Mouse (Mus musculus) lung, postnatal 25 days (tissue): ENCODE data around the gene Slc7a1.

ENCODE experiments used
- DNase-seq: peaks from one replicate; pipeline ENCODE4 v3.0.0; 2022; ENCODE audit warnings: low spot score

The Slc7a1 gene

GRCm38 (mm10) chr5:148392831-148393230, 6.9 kb downstream of the Slc7a1 start:
- DNase-seq, result no peak

- DNase-seq, result no peak
Observed at GRCm38 (mm10) chr5:148389007-148389970, 10.4 kb downstream of the Slc7a1 start.

GRCm38 (mm10) chr5:148388251-148389006, 11.3 kb downstream of the Slc7a1 start:
- no peak for DNase-seq

GRCm38 (mm10) chr5:148387820-148388219, 11.9 kb downstream of the Slc7a1 start:
- DNase-seq, result no peak

- no peak for DNase-seq
Observed at GRCm38 (mm10) chr5:148386471-148386870, 13.2 kb downstream of the Slc7a1 start.

GRCm38 (mm10) chr5:148384501-148385055, 15.1 kb downstream of the Slc7a1 start:
- DNase-seq, result no peak

GRCm38 (mm10) chr5:148383841-148384500, 15.7 kb downstream of the Slc7a1 start:
- DNase-seq, result no peak

- DNase-seq, result no peak
Observed at GRCm38 (mm10) chr5:148381083-148381482, 18.6 kb downstream of the Slc7a1 start.

- no peak for DNase-seq
Observed at GRCm38 (mm10) chr5:148380246-148380504, 19.5 kb downstream of the Slc7a1 start.

- DNase-seq, result peak; percentile 64
Observed at GRCm38 (mm10) chr5:148379455-148380245, 20.1 kb downstream of the Slc7a1 start.

- DNase-seq, result no peak
Observed at GRCm38 (mm10) chr5:148378707-148379106, 21.0 kb downstream of the Slc7a1 start.

- DNase-seq, result no peak
Observed at GRCm38 (mm10) chr5:148378232-148378508, 21.5 kb downstream of the Slc7a1 start.

GRCm38 (mm10) chr5:148377439-148378231, 22.1 kb downstream of the Slc7a1 start:
- DNase-seq, result no peak

- no peak for DNase-seq
Observed at GRCm38 (mm10) chr5:148376358-148376757, 23.3 kb downstream of the Slc7a1 start.

GRCm38 (mm10) chr5:148375480-148375879, 24.2 kb downstream of the Slc7a1 start:
- DNase-seq, result no peak

GRCm38 (mm10) chr5:148373092-148373685, 26.5 kb downstream of the Slc7a1 start:
- DNase-seq, result no peak

- DNase-seq, result no peak
Observed at GRCm38 (mm10) chr5:148372005-148372917, 27.4 kb downstream of the Slc7a1 start.

GRCm38 (mm10) chr5:148371375-148371774, 28.3 kb downstream of the Slc7a1 start:
- DNase-seq, result no peak

GRCm38 (mm10) chr5:148370624-148371023, 29.1 kb downstream of the Slc7a1 start:
- no peak for DNase-seq
